Mouse (Mus musculus): ENCODE measurements around the gene Mogs.
A peak's percentile ranks its signal among the peaks of the same experiment; 100 is the strongest.

DNA sequence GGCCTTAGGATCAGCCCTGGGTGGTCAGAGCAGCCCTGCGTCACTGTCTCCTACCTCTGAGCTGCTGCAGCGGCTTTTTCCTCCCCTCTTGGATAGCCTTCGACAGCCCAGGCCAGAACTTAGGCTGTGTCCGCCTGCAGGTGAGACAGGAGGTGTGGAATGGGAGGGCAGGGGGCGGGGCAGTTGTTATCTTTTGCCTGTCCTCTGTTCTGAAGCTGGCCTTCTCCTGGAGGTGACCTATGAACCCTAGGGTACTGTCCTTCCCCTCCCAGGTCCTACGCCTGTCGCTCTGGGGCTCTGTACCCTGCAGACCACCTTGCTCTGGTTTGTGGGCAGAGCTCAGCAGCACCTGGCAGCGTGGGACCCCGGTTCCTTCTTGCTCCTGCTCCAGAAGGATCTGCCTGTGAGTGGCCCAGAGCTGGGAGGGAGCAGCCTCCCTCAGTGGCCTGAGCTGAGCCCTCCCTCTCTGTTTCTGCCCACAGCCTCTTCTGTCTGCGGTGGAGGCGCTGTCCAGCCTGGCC lies 12.1 kb upstream of the Mogs start:
- peak; percentile 7; the same call in 1 of the 2 replicates for TF ChIP-seq CTCF (IDR thresholded peaks at IDR 0.05; ENCODE audit: extremely low read depth, insufficient read length, insufficient replicate concordance, low read depth, low read length)
- TF ChIP-seq POLR2A (IDR thresholded peaks at IDR 0.05; ENCODE audit: low read depth, low read length), result peak; percentile 8; the same call in 1 of the 2 replicates
